Mouse (Mus musculus) CD4-positive helper T cell, adult 2 months (primary cell): Measurements from ENCODE around the gene Cyp4x1.

Experiments
- DNase-seq: peaks from one replicate; pipeline ENCODE4 v3.0.0-alpha.2; 2012; ENCODE audit warnings: low read depth, missing footprints, low spot score

The Cyp4x1 gene

DNA sequence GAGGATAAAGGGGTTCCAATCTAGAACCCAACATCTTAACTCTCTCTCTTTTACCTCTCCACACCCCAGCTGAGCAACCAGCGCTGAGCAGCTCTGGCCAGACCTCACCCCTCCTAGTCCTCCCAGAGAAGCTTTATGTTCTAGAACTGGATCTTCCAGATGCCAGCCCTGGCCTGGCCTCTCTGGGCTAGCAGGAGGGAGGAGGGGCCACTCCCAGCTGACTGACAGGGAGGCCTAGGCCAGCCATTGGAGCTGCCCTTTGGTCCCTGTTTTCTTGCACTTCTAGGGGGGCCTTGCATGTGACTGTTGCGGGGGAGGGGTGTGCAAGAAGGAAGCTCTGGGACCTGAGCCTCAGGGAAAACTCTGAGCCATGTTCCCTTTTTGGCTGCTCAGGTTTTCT lies 43.5 kb downstream of the Cyp4x1 start:
- DNase-seq: no peak

DNA sequence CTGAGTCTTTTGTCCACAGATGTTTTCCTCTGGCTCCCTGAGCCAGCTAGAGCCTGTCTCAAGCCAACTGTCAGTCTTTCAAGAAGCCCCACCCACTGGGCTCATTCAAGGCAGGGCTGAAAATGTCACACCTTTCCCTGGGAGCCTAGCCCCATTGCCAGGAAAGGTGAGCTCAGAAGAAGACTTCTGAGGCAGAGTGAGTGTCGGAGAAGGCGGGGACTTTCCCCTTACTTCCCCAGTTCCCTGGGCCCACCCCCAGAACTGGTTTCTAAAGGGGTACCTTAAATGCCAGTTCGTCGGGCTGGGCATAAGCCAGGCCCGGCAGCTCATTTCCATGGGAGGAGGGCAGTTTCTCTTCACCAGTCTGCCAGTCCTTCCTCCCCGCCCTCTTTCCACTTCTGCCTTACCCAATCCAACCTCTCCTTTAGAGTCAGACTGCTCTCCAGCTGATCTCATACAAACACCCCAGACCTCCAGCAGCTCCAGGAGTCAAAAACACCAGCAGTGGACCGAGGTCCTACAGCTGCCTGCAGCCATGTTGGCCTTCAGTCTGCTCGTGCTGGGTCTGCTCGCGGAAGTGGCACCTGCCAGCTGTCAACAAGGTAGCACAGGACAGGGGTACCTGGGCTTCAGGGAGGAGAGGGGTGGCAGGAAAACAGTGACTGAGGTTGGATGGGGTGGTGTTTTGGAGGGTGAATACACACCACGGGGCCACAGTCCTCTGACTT lies 45.3 kb downstream of the Cyp4x1 start, which contains the start of gene Pdzk1ip1:
Gene Pdzk1ip1, plus strand, starts transcription at position 98 of the 728 bp plus-strand sequence.
- DNase-seq: peak; percentile 7

DNA sequence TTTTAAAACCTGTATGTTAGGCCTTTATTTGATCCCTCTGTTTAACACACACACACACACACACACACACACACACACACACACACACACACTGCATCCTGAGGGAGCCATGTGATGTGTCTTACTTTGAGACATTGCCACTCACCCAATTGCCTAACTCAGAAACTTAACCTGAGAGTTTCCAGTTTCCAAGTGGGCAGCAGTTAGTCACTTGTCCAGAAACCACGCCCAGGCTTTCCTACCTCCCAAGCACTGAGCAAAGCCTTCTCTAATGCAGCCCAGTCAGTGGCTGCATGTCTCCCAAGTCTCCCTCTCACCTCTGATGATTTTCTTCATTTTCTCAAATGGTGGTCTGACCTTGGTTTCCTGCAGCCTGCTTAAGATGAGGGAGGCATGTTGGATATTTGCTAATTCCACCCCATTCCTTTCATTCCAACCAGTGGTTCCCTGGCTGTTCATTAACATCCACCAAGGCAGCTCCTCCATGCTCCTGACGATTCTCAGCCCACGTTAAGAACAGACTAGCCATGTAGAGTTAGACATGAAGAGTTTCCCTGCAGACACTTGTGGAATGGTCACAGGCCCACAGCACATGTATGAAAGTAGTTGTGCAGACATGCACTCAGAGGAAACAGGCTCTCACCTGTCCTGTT lies 47.2 kb downstream of the Cyp4x1 start:
- no peak for DNase-seq

DNA sequence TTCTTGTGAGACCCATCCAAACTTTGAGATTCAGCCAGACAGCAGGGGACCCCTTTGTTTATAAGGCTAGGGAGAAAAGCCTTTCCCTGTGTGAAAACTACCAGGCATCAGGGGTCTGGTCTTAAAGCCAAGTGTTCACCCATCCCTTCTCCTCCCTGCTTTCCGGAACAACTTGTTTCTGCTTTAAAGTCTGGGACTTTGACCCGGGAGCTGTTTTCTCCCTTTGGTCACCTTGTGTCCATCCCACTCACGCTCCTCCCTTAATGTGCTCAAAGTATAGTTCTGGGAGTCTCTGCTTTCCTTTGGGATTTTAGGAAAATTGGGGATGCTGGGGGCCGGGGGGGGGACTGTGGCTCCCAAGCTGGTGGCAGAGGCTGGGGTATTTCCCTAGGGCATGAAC lies 47.8 kb downstream of the Cyp4x1 start:
- no peak for DNase-seq

DNA sequence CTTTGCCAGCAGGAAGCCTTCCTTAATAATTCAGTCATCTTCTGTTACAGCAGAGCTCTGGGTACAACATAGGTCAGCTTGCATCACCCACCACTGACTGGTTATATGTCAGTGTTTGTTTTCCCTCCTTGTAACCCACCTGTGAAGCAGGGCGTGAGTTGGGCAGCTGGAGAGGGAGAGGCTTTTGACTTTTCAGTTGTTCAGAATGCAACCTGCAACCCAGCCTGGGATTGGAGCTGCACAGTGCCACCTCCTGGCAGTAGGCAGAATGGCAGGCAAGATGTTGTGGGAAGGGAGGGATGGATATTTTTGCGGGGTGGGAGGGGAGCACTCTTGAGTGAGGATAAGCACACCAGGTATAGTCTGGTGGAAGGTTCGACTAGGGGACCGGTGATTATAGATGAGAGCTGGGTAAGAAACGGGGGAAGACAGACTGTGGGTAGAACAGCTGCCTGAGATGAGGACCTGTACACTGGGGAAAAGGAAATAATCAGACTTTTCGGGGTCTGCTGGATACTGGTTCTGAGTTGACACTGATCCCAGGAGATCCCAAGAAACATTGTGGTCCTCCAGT lies 48.5 kb downstream of the Cyp4x1 start:
- peak; percentile 53 for DNase-seq

DNA sequence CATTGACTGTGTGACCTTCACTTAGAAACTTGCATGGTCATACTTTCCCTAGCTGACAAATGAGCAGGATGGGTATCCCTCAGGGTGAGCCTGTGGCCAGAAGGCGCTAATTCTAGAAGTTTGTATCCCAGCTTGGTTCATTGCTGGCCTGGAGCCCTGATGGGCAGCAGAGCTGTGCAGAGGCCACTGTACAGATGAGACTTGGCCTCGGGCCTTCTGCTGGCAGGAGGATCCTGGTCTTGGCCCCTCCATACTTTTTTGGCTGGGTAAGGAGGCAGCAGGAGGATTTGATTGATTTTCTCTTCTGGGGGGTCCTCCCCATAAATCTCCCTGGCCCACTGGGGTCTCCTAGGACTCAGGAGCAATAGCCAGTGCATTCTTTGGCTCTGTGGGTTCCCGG lies 51.0 kb downstream of the Cyp4x1 start:
- no peak for DNase-seq

DNA sequence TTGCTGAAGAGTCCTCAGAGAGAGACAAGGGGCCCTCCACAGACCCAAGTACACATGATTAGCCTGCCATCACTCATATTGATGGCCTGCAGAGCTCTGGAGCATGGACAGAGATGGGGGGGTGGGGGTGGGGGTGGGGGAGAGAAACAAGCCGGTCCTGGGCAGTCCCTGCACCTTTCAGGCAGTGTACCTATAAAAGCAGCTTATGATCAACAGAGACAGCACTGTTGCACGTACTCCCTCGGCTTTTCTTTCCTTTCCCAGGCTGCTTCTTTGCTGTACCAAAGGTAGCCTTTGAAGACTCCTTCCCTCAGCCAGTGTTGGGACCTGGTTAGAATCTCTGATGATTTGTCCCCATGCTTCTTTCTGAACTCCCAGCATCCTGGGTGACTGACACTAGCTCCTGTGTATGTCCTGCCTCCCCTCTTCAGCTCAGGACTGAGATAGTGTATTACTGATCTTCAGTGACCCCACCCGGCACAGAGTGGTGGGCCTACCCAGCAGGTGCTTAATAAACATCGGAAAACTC lies 54.2 kb downstream of the Cyp4x1 start:
- DNase-seq: no peak

DNA sequence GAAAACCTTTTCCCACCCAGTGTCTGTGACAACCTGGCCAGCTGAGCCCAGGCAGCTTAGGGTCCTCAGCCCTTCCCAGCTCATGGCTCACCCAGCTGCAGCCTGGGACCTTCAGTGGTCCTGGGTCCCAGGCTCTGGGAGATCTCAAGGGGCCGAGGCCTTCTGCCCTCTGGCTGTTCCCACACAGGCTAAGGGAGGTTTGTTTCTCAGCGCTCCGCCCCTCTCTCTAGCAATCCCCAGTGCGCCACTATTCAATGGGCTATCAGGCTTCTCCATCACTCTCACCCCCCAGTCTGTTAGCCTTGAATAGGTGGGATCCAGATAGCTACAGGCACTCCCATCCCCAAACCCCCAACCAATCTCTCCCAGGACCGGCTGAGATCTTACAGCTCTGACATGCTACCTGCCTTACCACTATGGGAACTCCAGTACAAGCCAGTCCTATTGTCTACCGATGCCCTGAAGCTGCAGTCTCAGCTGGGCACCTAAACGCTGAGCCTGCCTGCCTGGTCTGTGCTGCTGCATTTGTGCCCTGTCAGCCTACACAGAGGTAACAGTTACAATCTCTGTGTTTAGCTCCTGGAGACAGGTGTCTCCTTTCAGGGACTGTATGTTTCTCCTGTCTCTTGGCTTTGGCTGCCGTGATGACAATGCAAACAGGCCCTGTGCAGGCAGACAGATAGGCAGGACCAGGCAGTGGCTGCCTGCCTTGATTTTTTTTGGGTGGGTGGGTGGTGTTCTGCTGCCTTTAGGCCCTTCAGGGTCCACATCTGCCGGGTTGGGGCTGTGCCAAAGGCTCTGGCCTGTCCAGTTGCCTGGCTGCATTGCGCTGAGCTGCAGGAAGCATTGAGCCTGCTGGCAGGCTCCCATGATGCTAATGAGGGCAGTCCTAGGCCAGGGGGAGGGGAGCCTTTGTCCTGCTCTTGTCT lies 54.9 kb downstream of the Cyp4x1 start:
- DNase-seq: no peak

DNA sequence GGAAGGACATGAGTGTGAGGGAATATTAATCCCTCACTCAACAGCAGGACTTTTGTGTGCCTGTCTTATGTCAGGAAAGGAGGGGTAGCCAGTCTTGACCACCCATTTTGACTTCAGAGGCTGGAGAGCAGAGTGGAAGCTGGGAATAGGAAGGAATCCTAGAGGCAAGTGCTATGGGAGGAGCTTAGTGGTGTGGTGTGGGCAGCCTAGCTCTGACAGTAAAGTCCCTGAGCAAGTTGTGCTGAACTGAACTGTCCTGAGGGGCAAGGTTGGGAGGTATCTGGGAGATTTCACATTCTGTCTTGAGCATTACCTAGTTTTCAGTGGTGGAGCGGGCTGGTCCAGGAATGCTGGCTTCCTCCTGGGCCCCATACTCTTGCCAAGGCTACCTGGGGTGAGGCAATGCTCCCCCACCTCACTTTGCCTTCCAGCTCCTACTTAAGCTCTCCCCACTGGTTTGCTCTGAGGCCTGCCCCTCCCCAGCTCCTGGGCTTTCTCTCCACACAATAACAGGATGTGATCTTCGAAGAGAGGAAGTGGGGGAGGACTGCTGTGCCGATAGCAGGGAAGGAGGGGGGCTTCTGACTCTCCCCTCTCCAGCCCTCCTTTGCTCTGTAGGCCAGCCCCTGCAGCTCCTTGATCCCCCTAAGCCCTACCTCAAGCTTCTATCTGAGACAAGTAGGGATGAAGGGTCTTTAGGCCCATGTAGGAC lies 58.7 kb downstream of the Cyp4x1 start:
- DNase-seq: peak; percentile 50

DNA sequence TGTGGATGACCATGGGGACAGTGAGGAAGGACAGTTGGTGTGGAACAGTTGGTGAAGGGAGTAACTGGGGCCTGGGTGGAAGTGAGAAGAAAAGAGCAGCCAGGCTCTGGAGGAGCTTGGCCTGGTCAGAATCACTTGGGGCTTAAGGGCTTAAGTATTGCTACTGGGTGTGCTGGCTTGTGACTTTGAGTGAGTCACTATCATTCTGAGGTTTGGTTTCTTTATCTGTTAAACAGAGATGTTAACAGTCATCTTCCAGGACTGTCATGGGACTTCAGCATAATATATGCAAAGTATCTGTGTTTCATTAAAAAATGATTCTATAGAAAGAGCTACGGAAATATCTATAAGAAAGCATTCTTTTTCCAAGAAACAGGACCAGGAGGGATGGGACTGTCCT lies 59.3 kb downstream of the Cyp4x1 start:
- no peak for DNase-seq

DNA sequence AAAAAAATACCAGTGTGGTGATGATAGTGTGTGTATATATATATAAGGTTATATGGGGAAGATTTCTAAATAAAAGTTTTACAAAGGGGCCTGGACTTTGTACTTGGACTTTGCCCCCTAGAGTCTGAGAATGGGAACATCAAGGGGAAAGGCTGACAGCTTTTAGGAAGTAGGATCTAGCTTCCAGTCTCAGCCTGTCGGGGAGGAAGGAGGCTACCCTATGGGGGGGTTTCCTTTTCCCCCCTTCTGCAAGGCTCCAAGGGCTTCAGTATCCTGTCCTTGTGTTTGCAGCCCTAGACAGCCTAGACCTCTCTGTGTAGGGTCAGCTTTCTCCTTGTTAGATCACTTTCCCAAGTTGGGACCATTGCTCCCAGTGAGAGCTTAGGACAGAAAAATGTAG lies 62.4 kb downstream of the Cyp4x1 start:
- no peak for DNase-seq

DNA sequence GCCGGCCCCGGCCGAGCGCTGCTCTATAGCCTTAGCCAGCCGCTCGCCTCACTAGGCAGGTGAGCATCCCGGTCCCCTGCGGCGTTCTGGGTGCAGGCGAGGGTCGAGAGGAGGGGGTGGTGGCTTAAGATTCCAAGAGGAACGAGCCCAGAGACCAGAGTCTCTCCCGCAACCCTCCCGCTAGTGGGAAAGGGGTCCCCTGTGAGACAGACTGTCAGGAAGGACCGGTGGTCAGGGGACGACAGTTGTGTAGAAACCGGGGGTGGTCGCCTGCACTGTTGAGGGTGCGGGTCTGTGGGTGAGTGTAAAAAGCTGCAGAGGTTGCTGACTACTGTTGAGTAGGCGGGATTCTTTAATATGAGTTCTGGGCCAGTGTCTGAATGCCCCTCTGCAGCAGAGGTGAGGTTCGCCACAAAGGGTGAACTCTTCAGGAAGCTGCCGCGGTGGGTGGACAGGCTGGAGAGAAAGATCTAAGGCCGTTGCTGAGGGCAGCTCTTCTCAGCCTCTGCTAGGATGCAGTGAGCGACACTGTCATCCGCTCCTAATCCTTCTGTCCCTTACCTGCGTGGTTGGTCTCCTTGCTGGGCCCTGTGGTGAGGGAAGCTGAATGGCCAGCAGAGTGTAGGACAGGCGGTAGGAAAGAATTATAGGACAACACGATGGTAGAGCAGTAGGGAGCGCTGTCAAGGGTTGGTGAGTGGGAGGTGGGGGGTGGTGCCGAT lies 70.4 kb downstream of the Cyp4x1 start:
- DNase-seq: no peak

DNA sequence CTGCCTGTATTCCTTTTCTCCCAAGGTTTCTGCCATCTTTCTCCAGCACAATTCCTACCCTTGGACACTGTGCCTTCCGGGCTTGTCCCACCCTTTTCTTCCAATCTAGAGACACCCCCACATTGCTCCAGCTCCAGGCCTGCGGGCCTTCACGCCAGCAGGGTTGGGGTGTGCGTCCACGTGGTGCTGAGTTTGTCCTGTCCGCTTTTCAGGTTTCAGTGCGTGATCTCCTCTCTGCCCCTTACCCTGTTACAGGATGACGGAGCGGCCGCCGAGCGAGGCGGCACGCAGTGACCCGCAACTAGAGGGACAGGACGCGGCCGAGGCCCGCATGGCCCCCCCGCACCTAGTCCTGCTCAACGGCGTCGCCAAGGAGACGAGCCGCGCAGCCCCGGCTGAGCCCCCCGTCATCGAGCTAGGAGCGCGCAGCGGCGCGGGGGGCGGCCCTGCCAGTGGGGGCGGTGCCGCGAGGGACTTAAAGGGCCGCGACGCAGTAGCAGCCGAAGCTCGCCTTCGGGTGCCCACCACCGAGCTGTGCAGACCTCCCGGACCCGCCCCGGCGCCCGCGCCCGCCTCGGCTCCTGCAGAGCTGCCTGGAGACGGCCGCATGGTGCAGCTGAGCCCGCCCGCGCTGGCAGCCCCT lies 71.1 kb downstream of the Cyp4x1 start:
- peak; percentile 42 for DNase-seq

DNA sequence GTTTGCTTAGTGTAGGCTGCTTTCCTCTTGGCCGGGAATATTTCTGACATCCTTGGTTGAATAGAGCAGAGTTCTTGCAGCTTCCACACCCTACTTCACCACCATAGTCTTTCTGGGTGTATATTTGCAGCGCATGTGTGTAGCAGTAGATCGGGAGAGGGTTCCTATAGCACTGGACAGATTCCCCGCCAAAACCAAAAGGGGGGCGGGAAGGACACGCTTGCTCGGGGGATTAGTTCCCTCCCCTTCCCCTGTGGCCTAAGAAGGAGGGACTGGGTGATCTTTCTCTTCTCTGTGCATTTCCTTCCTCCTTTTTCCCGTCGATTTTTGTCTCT lies 71.6 kb downstream of the Cyp4x1 start:
- no peak for DNase-seq

DNA sequence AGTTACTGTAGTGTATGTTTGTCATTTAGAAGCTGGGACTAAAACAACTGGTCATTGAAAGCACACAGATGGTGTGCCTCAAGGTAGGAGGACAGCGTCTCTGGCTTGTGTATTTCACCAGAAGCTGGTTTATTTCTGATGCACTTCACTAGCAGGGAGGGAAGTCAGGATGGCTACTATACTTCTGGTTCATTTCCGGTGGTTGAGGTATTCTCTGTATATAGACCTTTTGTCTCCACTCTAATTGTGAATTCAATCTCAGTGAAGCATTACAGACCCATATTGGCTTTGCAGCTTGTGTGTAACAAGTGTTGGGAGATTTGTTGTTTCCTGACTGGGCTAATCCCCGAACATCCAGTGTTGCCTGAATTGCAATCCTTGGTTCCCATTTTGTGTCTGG lies 73.3 kb downstream of the Cyp4x1 start:
- no peak for DNase-seq

DNA sequence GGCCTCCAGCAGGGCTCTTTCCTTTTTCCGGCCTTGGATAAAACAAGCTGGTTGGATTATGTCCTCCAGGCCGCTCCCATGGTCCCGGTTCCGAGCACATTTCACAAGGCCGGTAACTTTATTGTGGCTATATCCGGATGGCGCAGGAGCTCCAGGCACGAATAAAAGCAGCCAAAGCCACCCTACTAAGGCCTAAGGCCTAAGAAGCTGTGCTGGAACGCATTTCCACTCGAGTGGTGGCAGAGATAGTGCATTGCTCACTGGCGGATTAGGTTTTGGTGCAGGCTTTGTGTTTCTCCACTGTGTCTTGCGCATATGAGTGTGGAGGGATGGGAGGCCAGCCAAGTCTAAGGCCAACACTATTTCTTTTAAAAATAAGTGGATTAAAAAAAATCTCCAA lies 74.2 kb downstream of the Cyp4x1 start:
- DNase-seq: no peak

DNA sequence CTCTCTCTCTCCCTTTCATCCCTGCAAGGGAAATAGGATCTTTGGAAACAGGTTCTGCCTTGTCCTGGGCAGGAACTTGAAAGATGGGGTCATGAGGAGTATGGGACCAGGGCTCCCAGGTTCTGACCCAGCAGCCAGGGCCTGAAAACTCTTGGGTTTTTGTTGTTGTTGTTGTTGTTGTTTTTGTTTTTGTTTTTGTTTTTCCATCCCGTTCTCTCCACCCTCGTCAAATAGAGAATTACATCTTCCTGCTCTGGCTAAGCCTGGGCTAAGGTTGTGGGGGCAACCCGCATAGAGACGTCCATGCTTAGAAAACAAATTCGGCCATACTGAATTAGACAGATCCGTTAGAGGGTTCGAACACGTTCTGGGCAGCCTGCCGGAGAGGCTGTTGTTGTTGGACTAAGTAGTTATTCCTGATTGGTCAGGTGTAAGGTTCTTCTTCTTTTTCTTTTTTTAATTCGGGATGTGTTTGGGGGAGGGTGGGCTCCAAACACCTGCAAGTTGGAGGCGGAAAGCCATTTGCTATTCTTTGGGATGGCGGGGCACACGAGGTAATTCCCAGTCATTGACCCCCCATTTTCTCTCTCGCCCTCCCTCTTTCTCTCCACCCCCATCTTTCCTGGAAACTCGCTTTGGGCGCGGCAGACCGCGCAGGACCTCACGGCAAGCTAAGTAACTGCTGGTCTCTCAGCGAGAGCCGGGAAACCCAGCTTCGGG lies 75.0 kb downstream of the Cyp4x1 start:
- DNase-seq: no peak

DNA sequence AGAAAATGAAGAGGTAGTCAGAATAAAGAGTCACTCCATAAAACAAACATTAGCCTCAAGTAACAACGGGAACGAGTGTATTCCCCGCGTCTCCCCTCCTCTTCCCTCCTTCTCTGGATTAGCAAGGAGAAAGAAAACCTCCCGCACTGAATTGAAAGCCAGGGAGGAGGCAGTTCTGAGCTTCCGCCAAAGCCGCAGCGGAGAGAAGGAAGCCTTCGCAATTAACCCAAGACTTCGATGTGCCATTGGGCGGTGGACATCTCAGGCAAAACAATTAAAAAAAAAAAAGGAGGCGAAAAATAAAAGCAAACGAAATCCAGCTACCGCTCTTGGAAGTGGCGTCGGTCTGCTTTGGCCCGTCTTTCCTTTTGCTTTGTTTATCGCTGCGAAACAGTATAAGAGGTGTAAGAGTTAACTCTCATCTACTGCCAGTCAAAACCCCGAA lies 75.7 kb downstream of the Cyp4x1 start:
- peak; percentile 35 for DNase-seq

DNA sequence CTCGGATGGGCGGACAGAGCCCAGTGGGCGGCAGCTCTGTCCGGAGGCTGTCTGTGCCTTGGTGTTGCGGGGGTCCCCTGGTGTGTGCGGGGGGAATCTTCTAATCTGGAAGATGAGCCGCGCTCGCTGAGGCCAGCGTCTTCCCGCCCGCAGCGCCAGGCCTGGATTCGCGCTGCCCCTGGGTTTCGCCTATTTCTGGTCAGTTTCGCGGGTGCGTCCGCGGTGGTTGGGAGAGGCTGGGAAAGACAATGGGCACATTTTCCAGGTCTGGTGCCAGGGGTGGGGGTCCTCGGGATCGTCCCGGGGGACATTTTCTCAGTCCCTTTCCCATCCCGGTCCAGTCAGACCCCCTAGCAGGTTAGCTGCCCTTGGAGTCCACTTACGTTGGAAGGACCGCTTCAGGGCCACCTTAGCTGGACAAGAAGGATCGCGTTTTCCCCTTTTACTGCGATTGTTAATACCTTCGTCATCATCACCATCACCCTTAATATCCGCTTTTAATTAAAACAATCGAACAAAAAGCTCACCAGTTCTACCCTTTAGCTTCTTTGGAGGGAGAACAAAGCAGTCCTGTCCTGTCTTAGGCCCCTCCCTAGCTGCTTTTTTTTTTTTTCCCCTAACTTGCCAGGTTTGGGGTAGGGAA lies 76.3 kb downstream of the Cyp4x1 start:
- DNase-seq: no peak
